Mouse (Mus musculus) kidney, adult 9 months (tissue): ENCODE data around the gene Sumo1.

Experiments
- DNase-seq: peaks from one replicate; pipeline ENCODE4 v3.0.0; 2022

The Sumo1 gene

GRCm38 (mm10) chr1:59543911-59544310 is 126.7 kb downstream of the Sumo1 start:
- no peak for DNase-seq

- no peak for DNase-seq
These were observed 128.4 kb downstream of the Sumo1 start for GRCm38 (mm10) chr1:59542231-59542630.

DNA sequence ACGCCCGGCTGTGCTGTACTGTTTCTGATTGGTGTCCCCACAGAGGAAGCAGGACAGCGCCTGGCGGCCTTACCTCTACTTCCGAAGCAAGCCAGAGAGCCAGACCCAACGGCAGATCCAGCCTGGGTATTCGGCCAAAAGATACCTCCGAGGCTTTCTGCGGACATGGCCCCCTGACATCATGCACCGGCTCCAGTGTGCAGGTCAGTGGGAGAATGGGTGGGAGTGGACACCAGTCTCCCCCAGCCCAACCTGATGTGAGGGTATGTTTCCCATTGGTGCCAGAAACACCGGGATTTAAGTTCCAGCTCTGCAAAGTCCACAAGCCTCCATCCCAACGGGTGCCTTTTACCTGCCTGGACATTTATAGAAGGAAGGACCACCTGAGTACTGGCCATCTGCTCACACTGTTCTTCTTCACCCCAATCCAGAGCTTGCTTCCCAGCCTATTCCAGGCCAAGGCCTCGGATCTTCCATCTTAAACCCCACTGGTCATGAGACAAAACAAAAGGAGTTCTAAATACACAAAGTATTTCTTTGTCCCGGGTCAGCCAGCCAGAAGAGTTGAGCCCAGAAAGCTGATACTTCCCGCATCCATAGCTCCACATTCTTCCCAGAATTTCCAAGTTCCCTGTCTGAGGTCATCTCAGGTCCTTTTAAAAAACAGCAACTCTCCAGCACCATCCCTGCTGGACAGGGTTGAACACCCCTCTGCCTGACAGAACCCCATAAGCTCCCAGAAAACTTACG is 129.2 kb downstream of the Sumo1 start:
- no peak for DNase-seq

DNA sequence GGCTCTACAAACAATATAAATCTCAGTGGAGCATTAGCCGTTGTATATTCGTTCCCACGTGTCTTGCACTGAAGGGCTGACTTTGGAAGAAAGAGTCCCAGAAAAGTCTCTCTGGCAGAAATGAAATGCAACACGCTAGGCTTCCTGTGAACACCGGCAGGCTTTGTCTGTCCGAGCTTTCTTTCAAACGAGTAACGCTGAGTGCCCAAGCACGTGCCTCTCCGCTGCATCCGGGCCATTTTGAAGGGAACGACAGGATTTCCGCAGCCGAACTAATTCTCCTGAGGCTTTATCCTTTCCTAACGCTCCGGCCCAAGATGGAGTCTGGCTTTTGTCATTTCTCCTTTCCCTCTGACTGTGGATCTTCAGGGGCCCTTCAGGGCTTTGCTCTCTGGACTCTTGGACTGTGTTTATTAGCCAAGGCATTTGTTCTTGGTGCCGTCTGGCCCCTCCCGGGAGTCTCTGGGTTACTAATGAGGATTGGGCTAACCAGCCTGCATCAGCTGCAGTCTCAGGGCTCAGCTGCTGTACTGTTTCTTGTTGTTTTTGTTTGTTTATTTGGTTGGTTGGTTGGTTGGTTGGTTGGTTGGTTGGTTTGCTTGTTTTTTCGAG is 130.0 kb downstream of the Sumo1 start:
- no peak for DNase-seq

GRCm38 (mm10) chr1:59538381-59538780 is 132.3 kb downstream of the Sumo1 start:
- DNase-seq: no peak
